Mouse (Mus musculus): Measurements from ENCODE around the gene Gm7173.

- no peak for TF ChIP-seq CTCF (conservative IDR thresholded peaks at IDR 0.05; ENCODE audit: low read length)
- no peak for TF ChIP-seq POU5F1 (IDR thresholded peaks at IDR 0.05; ENCODE audit: borderline replicate concordance, low read length)
Measured at GRCm38 (mm10) chrX:79516977-79517645, at the start of gene Gm7173.
